Mouse (Mus musculus) mature B cell (primary cell): Measurements from ENCODE around the gene Elovl2.

Experiments used
- in situ Hi-C: fragments of 300-500 bp; cut with MboI; formaldehyde crosslinking; loops from 2 replicates; pipeline ENCODE4 v1.14.3; 2019

The Elovl2 gene

GRCm38 (mm10) chr13:41145433-41145970 is 74.7 kb downstream of the Elovl2 start:
- in situ Hi-C loops: no loop called here

GRCm38 (mm10) chr13:41134901-41135300 is 85.3 kb downstream of the Elovl2 start:
- in situ Hi-C loops: no loop called here
